Mouse (Mus musculus) testis, postnatal 10 days (tissue): ENCODE results near the gene Kdelr2.

Source experiments
- DNase-seq: peaks from one replicate; pipeline ENCODE4 v3.0.0; 2021; ENCODE audit warnings: low spot score

The Kdelr2 gene

GRCm38 (mm10) chr5:143471165-143471546 is 67.5 kb downstream of the Kdelr2 start:
- DNase-seq, result peak; percentile 17
